Mouse (Mus musculus): ENCODE measurements around the gene Ttll3. TPM values are rescaled to one million over a fixed set of nuclear protein-coding genes. Genes with fewer than 3 reads are reported as not detected.

Ttll3 gene
- polyA plus RNA-seq, 1 experiment from 2014 or later, result 4.6 TPM

GRCm38 (mm10) chr6:113437135-113437534, 48.1 kb downstream of the Ttll3 start:
- no peak for ATAC-seq (ENCODE audit: insufficient read depth, low FRiP score)
- H3K27me3 ChIP-seq (ENCODE audit: control insufficient read depth, insufficient read depth, low read length), result no peaks in the 10 kb centered on the region
- no peaks in the 10 kb centered on the region; the same call in 1 of the 2 replicates for H3K4me1 ChIP-seq (ENCODE audit: control insufficient read depth, insufficient read depth, low read length)
- H3K4me3 ChIP-seq (replicated peaks; ENCODE audit: low read length), result no peak overlapping the region
- H3K9me3 ChIP-seq (replicated peaks; ENCODE audit: control insufficient read depth, low read length), result no peaks in the 10 kb centered on the region
- H3K27ac ChIP-seq (ENCODE audit: low read length), result no peak overlapping the region
- no peak overlapping the region for H3K9ac ChIP-seq (ENCODE audit: low read length)
- H3K4me2 ChIP-seq (ENCODE audit: low read depth, low read length), result no peak overlapping the region
- no peaks in the 10 kb centered on the region for H3K36me3 ChIP-seq (ENCODE audit: control insufficient read depth, insufficient read depth, low read length)
- 69% methylated on average over 12 of the region's 12 CpGs for WGBS

GRCm38 (mm10) chr6:113438721-113439430, 49.8 kb downstream of the Ttll3 start:
- H3K4me3 ChIP-seq (replicated peaks; ENCODE audit: low read length), result no peak overlapping the region
- no peak overlapping the region for H3K27ac ChIP-seq (ENCODE audit: low read length)
- ATAC-seq (ENCODE audit: insufficient read depth, low FRiP score), result no peak
- 37% methylated on average over 12 of the region's 12 CpGs for WGBS
- H3K4me1 ChIP-seq (ENCODE audit: control insufficient read depth, insufficient read depth, low read length), result peaks cover 7% of the 10 kb centered on the region
- no peaks in the 10 kb centered on the region for H3K27me3 ChIP-seq (ENCODE audit: control insufficient read depth, insufficient read depth, low read length)
- H3K9me3 ChIP-seq (replicated peaks; ENCODE audit: control insufficient read depth, low read length), result no peaks in the 10 kb centered on the region
- H3K4me2 ChIP-seq (ENCODE audit: low read depth, low read length), result no peak overlapping the region
- no peaks in the 10 kb centered on the region for H3K36me3 ChIP-seq (ENCODE audit: control insufficient read depth, insufficient read depth, low read length)
- no peak overlapping the region for H3K9ac ChIP-seq (ENCODE audit: low read length)

- no peak overlapping the region for H3K4me2 ChIP-seq (ENCODE audit: low read depth, low read length)
- WGBS, result 89% methylated on average over 3 of the region's 3 CpGs
- no peak overlapping the region for H3K9ac ChIP-seq (ENCODE audit: low read length)
- H3K9me3 ChIP-seq (replicated peaks; ENCODE audit: control insufficient read depth, low read length), result no peaks in the 10 kb centered on the region
- H3K4me1 ChIP-seq (ENCODE audit: control insufficient read depth, insufficient read depth, low read length), result peaks cover 7% of the 10 kb centered on the region
- H3K27me3 ChIP-seq (ENCODE audit: control insufficient read depth, insufficient read depth, low read length), result no peaks in the 10 kb centered on the region
- H3K36me3 ChIP-seq (ENCODE audit: control insufficient read depth, insufficient read depth, low read length), result no peaks in the 10 kb centered on the region
- no peak overlapping the region for H3K27ac ChIP-seq (ENCODE audit: low read length)
- ATAC-seq (ENCODE audit: insufficient read depth, low FRiP score), result no peak
- H3K4me3 ChIP-seq (replicated peaks; ENCODE audit: low read length), result no peak overlapping the region
Observed at GRCm38 (mm10) chr6:113440686-113441085, 51.6 kb downstream of the Ttll3 start.

- ATAC-seq (ENCODE audit: insufficient read depth, low FRiP score), result no peak
- Histone ChIP-seq H3K9me3 (replicated peaks; ENCODE audit: control insufficient read depth, low read length) (no peaks in the 10 kb centered on the region), H3K4me1 (ENCODE audit: control insufficient read depth, insufficient read depth, low read length) (peaks cover 7% of the 10 kb centered on the region), H3K36me3 (ENCODE audit: control insufficient read depth, insufficient read depth, low read length) (no peaks in the 10 kb centered on the region), H3K4me3 (replicated peaks; ENCODE audit: low read length) (no peak overlapping the region), H3K27me3 (ENCODE audit: control insufficient read depth, insufficient read depth, low read length) (no peaks in the 10 kb centered on the region), H3K9ac (ENCODE audit: low read length) (no peak overlapping the region), H3K4me2 (ENCODE audit: low read depth, low read length) (no peak overlapping the region), H3K27ac (ENCODE audit: low read length) (no peak overlapping the region)
- 56% methylated on average over 7 of the region's 7 CpGs for WGBS
Observed at GRCm38 (mm10) chr6:113441147-113441680, 52.2 kb downstream of the Ttll3 start.

GRCm38 (mm10) chr6:113442087-113442441, 53.0 kb downstream of the Ttll3 start:
- WGBS, result 43% methylated on average over 9 of the region's 9 CpGs
- ATAC-seq (ENCODE audit: insufficient read depth, low FRiP score), result no peak

GRCm38 (mm10) chr6:113442442-113443090, 53.5 kb downstream of the Ttll3 start, which contains the start of gene Jagn1:
Gene Jagn1, plus strand, starts transcription at chr6:113442569.
- under 1% methylated on average over 45 of the region's 45 CpGs for WGBS
- H3K36me3 ChIP-seq (ENCODE audit: control insufficient read depth, insufficient read depth, low read length), result peaks cover 2% of the 10 kb centered on the region
- peak within 1 kb of the TSS; percentile 80 for H3K4me2 ChIP-seq (ENCODE audit: low read depth, low read length)
- ATAC-seq (ENCODE audit: insufficient read depth, low FRiP score), result peak; percentile 91
- H3K4me1 ChIP-seq (ENCODE audit: control insufficient read depth, insufficient read depth, low read length), result peaks cover 7% of the 10 kb centered on the region
- peak within 1 kb of the TSS; percentile 68 for H3K4me3 ChIP-seq (replicated peaks; ENCODE audit: low read length)
- H3K9me3 ChIP-seq (replicated peaks; ENCODE audit: control insufficient read depth, low read length), result no peaks in the 10 kb centered on the region
- peak within 1 kb of the TSS; percentile 67 for H3K27ac ChIP-seq (ENCODE audit: low read length)
- peak within 1 kb of the TSS; percentile 91 for H3K9ac ChIP-seq (ENCODE audit: low read length)
- H3K27me3 ChIP-seq (ENCODE audit: control insufficient read depth, insufficient read depth, low read length), result no peaks in the 10 kb centered on the region

More at GRCm38 (mm10) chr6:113442087-113442441, 53.0 kb downstream of the Ttll3 start:
- Histone ChIP-seq H3K27me3 (ENCODE audit: control insufficient read depth, insufficient read depth, low read length) (no peaks in the 10 kb centered on the region), H3K9ac (ENCODE audit: low read length) (peak overlapping the region; percentile 91), H3K36me3 (ENCODE audit: control insufficient read depth, insufficient read depth, low read length) (no peaks in the 10 kb centered on the region), H3K4me1 (ENCODE audit: control insufficient read depth, insufficient read depth, low read length) (peaks cover 7% of the 10 kb centered on the region), H3K9me3 (replicated peaks; ENCODE audit: control insufficient read depth, low read length) (no peaks in the 10 kb centered on the region), H3K4me3 (replicated peaks; ENCODE audit: low read length) (peak overlapping the region; percentile 68), H3K4me2 (ENCODE audit: low read depth, low read length) (peak overlapping the region; percentile 80), H3K27ac (ENCODE audit: low read length) (peak overlapping the region; percentile 63)

- no peak for ATAC-seq (ENCODE audit: insufficient read depth, low FRiP score)
Observed at GRCm38 (mm10) chr6:113443091-113443490, 54.0 kb downstream of the Ttll3 start.

GRCm38 (mm10) chr6:113444207-113444965, 55.3 kb downstream of the Ttll3 start:
- Histone ChIP-seq H3K4me3 (replicated peaks; ENCODE audit: low read length) (no peak overlapping the region), H3K4me2 (ENCODE audit: low read depth, low read length) (no peak overlapping the region), H3K36me3 (ENCODE audit: control insufficient read depth, insufficient read depth, low read length) (peaks cover 8% of the 10 kb centered on the region), H3K9ac (ENCODE audit: low read length) (no peak overlapping the region), H3K9me3 (replicated peaks; ENCODE audit: control insufficient read depth, low read length) (no peaks in the 10 kb centered on the region), H3K27ac (ENCODE audit: low read length) (peak overlapping the region; percentile 26), H3K27me3 (ENCODE audit: control insufficient read depth, insufficient read depth, low read length) (no peaks in the 10 kb centered on the region), H3K4me1 (ENCODE audit: control insufficient read depth, insufficient read depth, low read length) (peaks cover 7% of the 10 kb centered on the region)
- no peak for ATAC-seq (ENCODE audit: insufficient read depth, low FRiP score)
- 66% methylated on average over 7 of the region's 8 CpGs for WGBS

More at GRCm38 (mm10) chr6:113443091-113443490, 54.0 kb downstream of the Ttll3 start:
- Histone ChIP-seq H3K9ac (ENCODE audit: low read length) (peak overlapping the region; percentile 91), H3K36me3 (ENCODE audit: control insufficient read depth, insufficient read depth, low read length) (peaks cover 7% of the 10 kb centered on the region), H3K27me3 (ENCODE audit: control insufficient read depth, insufficient read depth, low read length) (no peaks in the 10 kb centered on the region), H3K27ac (ENCODE audit: low read length) (no peak overlapping the region), H3K9me3 (replicated peaks; ENCODE audit: control insufficient read depth, low read length) (no peaks in the 10 kb centered on the region), H3K4me3 (replicated peaks; ENCODE audit: low read length) (peak overlapping the region; percentile 68), H3K4me2 (ENCODE audit: low read depth, low read length) (peak overlapping the region; percentile 80), H3K4me1 (ENCODE audit: control insufficient read depth, insufficient read depth, low read length) (peaks cover 7% of the 10 kb centered on the region)
- 47% methylated on average over 12 of the region's 12 CpGs for WGBS
